Mouse (Mus musculus) limb, embryonic 14.5 days (tissue): Measurements from ENCODE around the gene Zxdc. TPM values are rescaled to one million over a fixed set of nuclear protein-coding genes. Genes with fewer than 3 reads are reported as not detected.

Experiments used
- ATAC-seq: fragments of 200-750 bp; cut with Nextera tagmentation; 2 replicates; pipeline ENCODE4 v1.8.0; 2017; ENCODE audit warnings: low read depth, moderate number of reproducible peaks, moderate TSS enrichment; ENCODE audit not compliant: low FRiP score
- DNase-seq: peaks from one replicate; pipeline ENCODE4 v3.0.0-alpha.2; 2015; ENCODE audit warnings: low spot score
- H3K27ac ChIP-seq: fragments of 300-500 bp; sonication (generic); replicated peaks from 2 replicates; pipeline ENCODE4 v1.5.1; 2014; ENCODE audit warnings: low read depth, mild to moderate bottlenecking, low read length, moderate library complexity, mixed read lengths
- H3K27me3 ChIP-seq: fragments of 300-500 bp; sonication (generic); 2 replicates; pipeline ENCODE4 v1.6.1; 2014; ENCODE audit warnings: low read length, mixed read lengths; ENCODE audit not compliant: control insufficient read depth, insufficient read depth
- H3K36me3 ChIP-seq: fragments of 300-500 bp; sonication (generic); 2 replicates; pipeline ENCODE4 v1.6.1; 2014; ENCODE audit warnings: mild to moderate bottlenecking, low read length, moderate library complexity, mixed read lengths; ENCODE audit not compliant: control insufficient read depth, insufficient read depth
- H3K4me1 ChIP-seq: fragments of 300-500 bp; sonication (generic); 2 replicates; pipeline ENCODE4 v1.6.1; 2014; ENCODE audit warnings: antibody characterized with exemption, low read length, mixed read lengths; ENCODE audit not compliant: control insufficient read depth, insufficient read depth
- H3K4me2 ChIP-seq: fragments of 300-500 bp; sonication (generic); replicated peaks from 2 replicates; pipeline ENCODE4 v1.6.1; 2014; ENCODE audit warnings: low read depth, mild to moderate bottlenecking, low read length, moderate library complexity; ENCODE audit not compliant: severe bottlenecking
- H3K4me3 ChIP-seq: fragments of 300-500 bp; sonication (generic); replicated peaks from 2 replicates; pipeline ENCODE4 v1.5.1; 2014; ENCODE audit warnings: low read length
- H3K9ac ChIP-seq: fragments of 300-500 bp; sonication (generic); 2 replicates; pipeline ENCODE4 v1.6.1; 2014; ENCODE audit warnings: mild to moderate bottlenecking, low read depth, low read length, moderate library complexity; ENCODE audit not compliant: severe bottlenecking
- H3K9me3 ChIP-seq: fragments of 300-500 bp; sonication (generic); 2 replicates; pipeline ENCODE4 v1.6.1; 2016; ENCODE audit warnings: low read length; ENCODE audit not compliant: control insufficient read depth
- POLR2A ChIP-seq: fragments of 200-500 bp; IDR thresholded peaks from 2 replicates; pipeline ENCODE4 v1.8.0; 2012; ENCODE audit warnings: inconsistent platforms, mild to moderate bottlenecking, moderate library complexity, borderline replicate concordance; ENCODE audit not compliant: insufficient read depth, insufficient read length; ENCODE audit errors: extremely low read depth
- WGBS: fragments of 180-500 bp; shearing (Covaris S2); extraction: QIAGEN DNeasy Blood & Tissue Kit; methylation state at CpG from one replicate; pipeline ENCODE4 v1.1.7; 2014; 5-methylcytosine and 5-hydroxymethylcytosine counted together
- polyA plus RNA-seq, 2 experiments: library from polyadenylated mRNA; depleted of rRNA in 1 of 2; stranded (reverse) in 1 of 2; unstranded in 1 of 2; fragments of >200 nt; fragmentation: Nextera tagmentation in 1 of 2; extraction: Ambion mirVana in 1 of 2; gene quantifications; 2 replicates each; pipeline versions ENCODE4 v1.2.1 to v1.2.3; 2012 to 2014

Gene Zxdc
- polyA plus RNA-seq, 2 experiments = 13.5 to 15.1 TPM

DNA sequence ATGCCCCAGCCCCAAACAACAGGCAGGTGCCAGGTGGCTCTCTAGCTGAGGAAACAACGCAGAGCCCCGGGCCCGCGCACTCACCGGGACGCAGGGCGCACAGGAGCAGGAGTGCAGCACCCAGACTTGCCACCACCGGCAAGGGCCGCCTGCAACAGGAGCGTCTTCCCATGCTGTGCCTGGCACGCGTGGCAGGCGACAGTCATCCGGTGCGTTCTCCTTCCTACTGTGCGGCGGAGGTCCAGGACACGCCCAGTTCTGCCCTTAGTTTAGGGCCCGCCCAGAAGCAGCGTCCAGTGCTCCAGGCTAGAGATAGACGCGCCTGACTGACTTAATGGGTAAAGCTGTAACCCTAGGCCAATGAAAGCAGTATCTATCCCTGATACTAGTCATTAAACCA, 44.3 kb upstream of the Zxdc start, which contains the start of gene Chst13:
TSS of gene Chst13 (minus strand) at position 195 of the 400 bp plus-strand sequence.
- no peak for TF ChIP-seq POLR2A
- H3K36me3 ChIP-seq = no peaks in the 10 kb centered on the region
- no peaks in the 10 kb centered on the region for H3K9me3 ChIP-seq
- no peak within 1 kb of the TSS for H3K9ac ChIP-seq
- no peaks in the 10 kb centered on the region for H3K27me3 ChIP-seq
- ATAC-seq (no peak), DNase-seq (no peak)
- no peak within 1 kb of the TSS for H3K27ac ChIP-seq
- WGBS = 6% methylated on average over 22 of the region's 22 CpGs
- H3K4me3 ChIP-seq = no peak within 1 kb of the TSS; the same call in 1 of the 2 replicates
- H3K4me1 ChIP-seq = no peaks in the 10 kb centered on the region
- H3K4me2 ChIP-seq = peak within 1 kb of the TSS; percentile 37

DNA sequence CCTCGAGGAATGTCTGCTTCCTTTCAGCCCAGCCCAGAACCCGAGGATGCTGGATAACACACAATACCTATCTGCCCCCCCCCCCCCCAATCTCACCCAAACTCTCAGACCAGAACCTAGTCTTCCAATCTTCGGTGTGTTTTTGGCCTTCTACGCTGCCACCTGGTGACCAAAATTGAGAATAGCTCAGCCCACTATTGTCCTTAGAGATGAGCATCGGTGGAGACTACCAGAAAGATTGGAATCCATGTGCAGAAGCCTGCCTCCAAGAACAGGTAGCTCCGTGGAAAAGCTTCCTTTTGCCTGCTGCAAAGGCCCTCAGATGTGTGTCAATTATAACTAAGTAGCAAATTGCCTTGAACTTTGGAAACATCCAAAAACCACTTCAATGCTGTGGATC, 41.6 kb upstream of the Zxdc start:
- Histone ChIP-seq H3K4me3 (no peak overlapping the region), H3K36me3 (no peaks in the 10 kb centered on the region), H3K4me1 (no peaks in the 10 kb centered on the region), H3K27me3 (no peaks in the 10 kb centered on the region), H3K9ac (no peak overlapping the region), H3K27ac (no peak overlapping the region), H3K4me2 (no peak overlapping the region), H3K9me3 (no peaks in the 10 kb centered on the region)
- no peak for ATAC-seq
- TF ChIP-seq POLR2A = no peak
- no peak for DNase-seq
- WGBS = 23% methylated on average over 6 of the region's 6 CpGs

DNA sequence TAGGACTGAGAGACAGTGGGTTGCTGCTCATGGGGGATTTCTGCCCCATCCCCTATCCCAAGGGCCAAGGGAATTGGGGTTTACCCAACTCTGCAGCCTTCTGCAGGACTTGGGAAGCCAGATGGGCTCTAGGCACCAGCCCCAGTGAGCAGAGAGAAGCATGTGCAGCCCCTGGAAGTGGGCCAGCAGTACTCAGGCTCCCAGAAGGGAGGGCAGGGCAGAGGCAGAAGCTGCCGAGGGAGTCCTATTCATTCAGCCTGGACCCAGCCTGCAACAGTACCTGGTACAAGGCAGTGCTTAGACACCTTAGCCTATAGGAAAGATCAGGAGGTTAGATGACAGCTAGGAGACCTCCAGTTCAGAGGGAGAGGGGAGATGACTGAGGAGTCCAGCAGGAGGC, 39.3 kb upstream of the Zxdc start:
- H3K4me2 ChIP-seq = no peak overlapping the region
- no peaks in the 10 kb centered on the region for H3K36me3 ChIP-seq
- no peak for TF ChIP-seq POLR2A
- H3K4me3 ChIP-seq = no peak overlapping the region
- no peak overlapping the region for H3K9ac ChIP-seq
- no peak overlapping the region for H3K27ac ChIP-seq
- DNase-seq (peak; percentile 14), ATAC-seq (no peak)
- no peaks in the 10 kb centered on the region for H3K27me3 ChIP-seq
- no peaks in the 10 kb centered on the region for H3K9me3 ChIP-seq
- H3K4me1 ChIP-seq = no peaks in the 10 kb centered on the region
- 20% methylated on average over 1 of the region's 1 CpGs for WGBS

GRCm38 (mm10) chr6:90332561-90333425, 36.5 kb upstream of the Zxdc start, which contains the start of gene Uroc1:
Uroc1 (plus strand) TSS chr6:90333284.
- H3K27ac ChIP-seq = no peak within 1 kb of the TSS

DNA sequence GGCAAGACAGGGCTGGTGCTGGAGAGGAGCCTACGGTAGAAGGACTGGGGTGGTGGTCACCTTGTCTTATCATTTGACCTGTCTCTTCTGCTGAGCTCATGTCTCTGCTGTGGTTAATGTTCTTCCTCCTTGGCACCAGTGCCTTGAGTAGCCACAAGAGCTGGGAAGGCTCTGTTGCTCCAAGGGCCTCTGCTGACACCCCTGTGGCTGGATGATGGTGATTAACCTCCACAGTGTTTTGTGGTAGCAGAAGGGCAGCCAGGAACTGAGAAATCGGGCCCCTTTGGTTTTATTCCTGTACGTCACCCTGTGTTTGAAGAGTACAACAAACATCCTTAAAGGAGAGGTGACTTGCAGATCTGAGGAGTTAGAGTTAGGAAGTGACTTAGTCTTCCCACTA, 35.0 kb upstream of the Zxdc start:
- Histone ChIP-seq H3K27me3 (no peaks in the 10 kb centered on the region), H3K4me1 (no peaks in the 10 kb centered on the region), H3K36me3 (no peaks in the 10 kb centered on the region), H3K27ac (no peak overlapping the region), H3K9me3 (no peaks in the 10 kb centered on the region), H3K9ac (no peak overlapping the region), H3K4me3 (no peak overlapping the region), H3K4me2 (no peak overlapping the region)
- 85% methylated on average over 3 of the region's 3 CpGs for WGBS
- ATAC-seq (no peak), DNase-seq (no peak)
- TF ChIP-seq POLR2A = no peak

More at GRCm38 (mm10) chr6:90332561-90333425, 36.5 kb upstream of the Zxdc start, which contains the start of gene Uroc1:
- H3K4me2 ChIP-seq = no peak within 1 kb of the TSS
- DNase-seq (no peak), ATAC-seq (no peak)
- TF ChIP-seq POLR2A = no peak
- no peaks in the 10 kb centered on the region for H3K4me1 ChIP-seq
- H3K9ac ChIP-seq = no peak within 1 kb of the TSS
- H3K27me3 ChIP-seq = no peaks in the 10 kb centered on the region
- no peaks in the 10 kb centered on the region for H3K36me3 ChIP-seq
- H3K4me3 ChIP-seq = no peak within 1 kb of the TSS
- WGBS = 83% methylated on average over 7 of the region's 7 CpGs
- no peaks in the 10 kb centered on the region for H3K9me3 ChIP-seq
